Mouse (Mus musculus) erythroblast, embryonic 14.5 days (primary cell): ENCODE results near the gene Slain2.

Experiments
- GATA1 ChIP-seq: IDR thresholded peaks from 2 replicates; pipeline ENCODE4 v1.6.1; 2012; ENCODE audit warnings: low read length, inconsistent platforms, mixed read lengths
- TAL1 ChIP-seq: IDR thresholded peaks from 3 replicates; pipeline ENCODE4 v1.6.1; 2012; ENCODE audit warnings: low read length, inconsistent platforms, mixed read lengths

- TF ChIP-seq GATA1 (no peak), TAL1 (no peak)
Observed at GRCm38 (mm10) chr5:72939311-72939710, 25.2 kb downstream of the Slain2 start.
